Mouse (Mus musculus): ENCODE results near the gene Pigb. TPM values are rescaled to one million over a fixed set of nuclear protein-coding genes. Genes with fewer than 3 reads are reported as not detected.

Gene Pigb
- polyA plus RNA-seq, 1 experiment from 2014 or later, result 14.7 TPM

DNA sequence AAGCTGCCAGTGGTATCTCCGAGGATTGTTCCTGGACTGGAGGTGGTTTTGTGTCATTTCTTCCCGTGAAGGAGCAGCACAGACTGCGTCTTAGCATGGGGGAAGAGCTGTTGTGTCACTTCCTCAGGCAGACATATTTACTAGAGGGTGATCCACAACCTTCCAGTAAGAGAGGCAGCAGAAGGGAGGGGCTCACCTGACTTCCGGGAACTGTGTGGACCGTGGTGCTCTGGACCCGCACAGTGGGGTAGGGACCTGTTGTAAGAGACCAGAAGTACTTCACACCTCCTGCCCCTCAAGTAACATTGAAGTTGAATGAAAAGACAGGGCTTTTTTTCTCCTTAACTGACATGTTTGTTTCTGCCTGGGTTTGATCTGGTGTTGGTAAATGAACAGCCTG lies 35.1 kb downstream of the Pigb start:
- WGBS, result 80% methylated on average over 6 of the region's 6 CpGs
- no peaks in the 10 kb centered on the region for H3K9me3 ChIP-seq (ENCODE audit: control insufficient read depth, low read length)
- H3K4me3 ChIP-seq (ENCODE audit: low read length), result no peak overlapping the region
- no peaks in the 10 kb centered on the region for H3K27me3 ChIP-seq (ENCODE audit: control insufficient read depth, insufficient read depth, low read depth, low read length)
- H3K9ac ChIP-seq (ENCODE audit: low read length), result no peak overlapping the region
- no peak overlapping the region for H3K27ac ChIP-seq (ENCODE audit: low read length)
- peaks cover 9% of the 10 kb centered on the region; the same call in 1 of the 2 replicates for H3K36me3 ChIP-seq (ENCODE audit: control insufficient read depth, insufficient read depth, low read length)
- H3K4me2 ChIP-seq (ENCODE audit: low read depth, low read length), result no peak overlapping the region
- no peak for ATAC-seq (ENCODE audit: low read depth)
- H3K4me1 ChIP-seq (replicated peaks; ENCODE audit: control insufficient read depth, insufficient read depth, low read length), result no peaks in the 10 kb centered on the region

GRCm38 (mm10) chr9:73004076-73004475 lies 36.1 kb downstream of the Pigb start:
- Histone ChIP-seq H3K4me1 (replicated peaks; ENCODE audit: control insufficient read depth, insufficient read depth, low read length) (no peaks in the 10 kb centered on the region), H3K36me3 (ENCODE audit: control insufficient read depth, insufficient read depth, low read length) (peaks cover 9% of the 10 kb centered on the region; the same call in 1 of the 2 replicates), H3K4me3 (ENCODE audit: low read length) (no peak overlapping the region), H3K4me2 (ENCODE audit: low read depth, low read length) (no peak overlapping the region), H3K9me3 (ENCODE audit: control insufficient read depth, low read length) (no peaks in the 10 kb centered on the region), H3K27me3 (ENCODE audit: control insufficient read depth, insufficient read depth, low read depth, low read length) (no peaks in the 10 kb centered on the region), H3K27ac (ENCODE audit: low read length) (no peak overlapping the region), H3K9ac (ENCODE audit: low read length) (no peak overlapping the region)
- ATAC-seq (ENCODE audit: low read depth), result no peak
- 73% methylated on average over 8 of the region's 8 CpGs for WGBS

GRCm38 (mm10) chr9:73002177-73002576 lies 38.0 kb downstream of the Pigb start:
- no peaks in the 10 kb centered on the region for H3K27me3 ChIP-seq (ENCODE audit: control insufficient read depth, insufficient read depth, low read depth, low read length)
- H3K9ac ChIP-seq (ENCODE audit: low read length), result no peak overlapping the region
- 56% methylated on average over 3 of the region's 3 CpGs for WGBS

DNA sequence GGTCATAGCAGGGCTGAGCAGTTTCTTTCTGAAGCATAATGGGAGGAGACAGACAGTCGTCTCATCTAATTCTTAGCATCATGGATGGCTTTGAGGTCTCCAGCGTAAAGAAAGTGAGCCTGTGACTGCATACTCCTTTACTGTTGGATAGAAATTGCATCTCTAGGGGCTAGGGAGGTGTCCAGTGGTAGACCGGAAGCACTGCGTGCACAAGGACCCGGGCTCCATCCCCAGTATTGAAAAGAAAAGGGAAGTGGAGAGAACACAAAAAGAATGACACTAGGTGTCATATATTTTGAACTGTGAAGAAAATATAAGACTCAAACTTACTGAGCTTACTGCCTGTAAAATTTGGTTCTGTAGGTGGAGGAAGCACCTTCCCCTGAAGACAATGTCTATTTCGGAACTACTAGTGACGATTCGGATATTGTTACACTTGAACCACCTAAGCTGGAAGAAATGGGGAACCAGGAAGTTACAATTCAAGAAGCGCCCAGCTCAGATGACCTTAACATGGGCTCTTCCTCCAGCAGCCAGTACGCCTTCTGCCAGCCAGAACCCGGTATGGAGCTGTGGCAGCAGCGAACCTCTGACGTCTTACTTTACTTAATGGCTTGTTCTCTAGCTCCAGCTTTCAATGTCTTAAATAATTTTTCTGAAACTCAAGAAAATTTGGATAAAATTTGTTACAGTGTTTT lies 38.7 kb downstream of the Pigb start:
- no peak overlapping the region for H3K4me2 ChIP-seq (ENCODE audit: low read depth, low read length)
- no peaks in the 10 kb centered on the region for H3K27me3 ChIP-seq (ENCODE audit: control insufficient read depth, insufficient read depth, low read depth, low read length)
- no peak overlapping the region for H3K9ac ChIP-seq (ENCODE audit: low read length)
- H3K4me1 ChIP-seq (replicated peaks; ENCODE audit: control insufficient read depth, insufficient read depth, low read length), result no peaks in the 10 kb centered on the region
- no peak overlapping the region for H3K4me3 ChIP-seq (ENCODE audit: low read length)
- 86% methylated on average over 13 of the region's 13 CpGs for WGBS
- H3K9me3 ChIP-seq (ENCODE audit: control insufficient read depth, low read length), result no peaks in the 10 kb centered on the region
- no peak overlapping the region for H3K27ac ChIP-seq (ENCODE audit: low read length)
- ATAC-seq (ENCODE audit: low read depth), result no peak
- peaks cover 6% of the 10 kb centered on the region; the same call in 1 of the 2 replicates for H3K36me3 ChIP-seq (ENCODE audit: control insufficient read depth, insufficient read depth, low read length)

More at GRCm38 (mm10) chr9:73002177-73002576, 38.0 kb downstream of the Pigb start:
- ATAC-seq (ENCODE audit: low read depth), result no peak
- H3K9me3 ChIP-seq (ENCODE audit: control insufficient read depth, low read length), result no peaks in the 10 kb centered on the region
- no peak overlapping the region for H3K27ac ChIP-seq (ENCODE audit: low read length)
- H3K36me3 ChIP-seq (ENCODE audit: control insufficient read depth, insufficient read depth, low read length), result peaks cover 9% of the 10 kb centered on the region; the same call in 1 of the 2 replicates
- no peak overlapping the region for H3K4me2 ChIP-seq (ENCODE audit: low read depth, low read length)
- no peaks in the 10 kb centered on the region for H3K4me1 ChIP-seq (replicated peaks; ENCODE audit: control insufficient read depth, insufficient read depth, low read length)
- no peak overlapping the region for H3K4me3 ChIP-seq (ENCODE audit: low read length)

- no peak for ATAC-seq (ENCODE audit: low read depth)
- Histone ChIP-seq H3K4me1 (replicated peaks; ENCODE audit: control insufficient read depth, insufficient read depth, low read length) (no peaks in the 10 kb centered on the region), H3K27me3 (ENCODE audit: control insufficient read depth, insufficient read depth, low read depth, low read length) (no peaks in the 10 kb centered on the region), H3K9me3 (ENCODE audit: control insufficient read depth, low read length) (no peaks in the 10 kb centered on the region), H3K4me3 (ENCODE audit: low read length) (no peak overlapping the region), H3K4me2 (ENCODE audit: low read depth, low read length) (no peak overlapping the region), H3K27ac (ENCODE audit: low read length) (no peak overlapping the region), H3K9ac (ENCODE audit: low read length) (no peak overlapping the region), H3K36me3 (ENCODE audit: control insufficient read depth, insufficient read depth, low read length) (no peaks in the 10 kb centered on the region)
- 59% methylated on average over 2 of the region's 2 CpGs for WGBS
Measured at GRCm38 (mm10) chr9:73000487-73000886, 39.7 kb downstream of the Pigb start.

DNA sequence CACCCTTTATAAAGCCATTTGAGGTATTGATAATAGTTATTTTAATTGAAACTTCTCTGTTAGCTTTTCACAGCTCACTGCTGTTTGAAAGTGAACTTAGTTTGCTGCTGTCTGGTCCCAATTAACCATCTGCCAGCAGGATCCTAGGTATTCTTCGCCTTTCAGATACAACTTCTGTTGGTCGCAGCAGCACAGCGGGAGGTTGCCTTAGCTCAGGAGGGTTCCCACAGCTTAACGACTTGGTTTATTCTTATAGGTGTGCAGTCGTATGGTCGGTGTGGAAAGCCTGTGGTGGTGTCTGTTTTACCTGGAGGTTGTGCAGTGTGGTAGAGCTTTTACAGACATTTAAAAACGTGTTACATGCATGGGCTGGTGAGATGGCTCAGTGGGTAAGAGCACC lies 43.4 kb downstream of the Pigb start:
- Histone ChIP-seq H3K27ac (ENCODE audit: low read length) (no peak overlapping the region), H3K9ac (ENCODE audit: low read length) (no peak overlapping the region), H3K4me1 (replicated peaks; ENCODE audit: control insufficient read depth, insufficient read depth, low read length) (no peaks in the 10 kb centered on the region), H3K36me3 (ENCODE audit: control insufficient read depth, insufficient read depth, low read length) (no peaks in the 10 kb centered on the region), H3K4me3 (ENCODE audit: low read length) (no peak overlapping the region), H3K9me3 (ENCODE audit: control insufficient read depth, low read length) (no peaks in the 10 kb centered on the region), H3K27me3 (ENCODE audit: control insufficient read depth, insufficient read depth, low read depth, low read length) (no peaks in the 10 kb centered on the region), H3K4me2 (ENCODE audit: low read depth, low read length) (no peak overlapping the region)
- no peak for ATAC-seq (ENCODE audit: low read depth)
- 59% methylated on average over 7 of the region's 7 CpGs for WGBS

DNA sequence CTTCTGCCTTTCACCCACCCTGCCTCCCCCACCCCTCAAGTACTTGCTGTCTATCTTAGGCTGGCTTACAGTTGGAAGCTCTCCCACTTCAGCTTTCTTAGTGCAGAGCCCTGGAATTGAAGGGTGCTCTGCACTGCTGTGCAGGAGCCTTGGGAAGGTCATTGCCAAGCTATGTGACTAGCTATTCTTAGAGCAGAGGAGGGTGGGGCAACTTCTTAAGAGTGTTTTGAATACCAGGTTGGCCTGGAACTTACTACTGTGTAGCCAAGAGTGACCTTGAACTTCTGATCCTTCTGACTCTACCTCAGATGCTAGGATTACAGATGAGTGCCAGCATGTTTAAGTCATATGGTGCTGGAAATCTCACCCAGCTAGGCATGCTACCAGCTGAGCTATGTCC lies 44.0 kb downstream of the Pigb start:
- H3K4me1 ChIP-seq (replicated peaks; ENCODE audit: control insufficient read depth, insufficient read depth, low read length), result no peaks in the 10 kb centered on the region

DNA sequence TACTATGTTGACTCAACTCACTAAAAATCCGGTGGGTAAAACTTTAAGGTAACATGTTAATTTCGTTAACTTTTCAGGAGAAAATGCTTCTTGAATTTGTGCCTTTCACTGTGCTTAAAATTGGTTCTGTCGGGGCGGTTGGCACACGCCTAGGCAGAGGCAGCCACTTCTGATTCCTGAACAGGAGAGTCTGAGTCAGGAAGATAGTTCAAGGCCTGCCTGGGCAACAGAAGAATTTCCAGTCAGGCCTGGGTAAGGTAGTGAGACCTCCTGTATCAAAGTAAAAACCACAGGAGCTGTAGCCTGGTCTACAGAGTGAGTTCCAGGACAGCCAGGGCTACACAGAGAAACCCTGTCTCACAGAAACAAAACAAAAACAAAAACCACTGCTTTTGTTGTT lies 47.6 kb downstream of the Pigb start:
- Histone ChIP-seq H3K36me3 (ENCODE audit: control insufficient read depth, insufficient read depth, low read length) (no peaks in the 10 kb centered on the region), H3K4me2 (ENCODE audit: low read depth, low read length) (no peak overlapping the region), H3K27me3 (ENCODE audit: control insufficient read depth, insufficient read depth, low read depth, low read length) (no peaks in the 10 kb centered on the region), H3K9ac (ENCODE audit: low read length) (no peak overlapping the region), H3K9me3 (ENCODE audit: control insufficient read depth, low read length) (no peaks in the 10 kb centered on the region), H3K4me3 (ENCODE audit: low read length) (no peak overlapping the region), H3K27ac (ENCODE audit: low read length) (no peak overlapping the region), H3K4me1 (replicated peaks; ENCODE audit: control insufficient read depth, insufficient read depth, low read length) (no peaks in the 10 kb centered on the region)
- ATAC-seq (ENCODE audit: low read depth), result no peak
- WGBS, result 82% methylated on average over 5 of the region's 5 CpGs

More for the DNA sequence above, 44.0 kb downstream of the Pigb start:
- ATAC-seq (ENCODE audit: low read depth), result no peak
- no peak overlapping the region for H3K4me2 ChIP-seq (ENCODE audit: low read depth, low read length)
- H3K27me3 ChIP-seq (ENCODE audit: control insufficient read depth, insufficient read depth, low read depth, low read length), result no peaks in the 10 kb centered on the region
- no peaks in the 10 kb centered on the region for H3K9me3 ChIP-seq (ENCODE audit: control insufficient read depth, low read length)
- H3K27ac ChIP-seq (ENCODE audit: low read length), result no peak overlapping the region
- no peak overlapping the region for H3K4me3 ChIP-seq (ENCODE audit: low read length)
- H3K9ac ChIP-seq (ENCODE audit: low read length), result no peak overlapping the region
- H3K36me3 ChIP-seq (ENCODE audit: control insufficient read depth, insufficient read depth, low read length), result no peaks in the 10 kb centered on the region

- Histone ChIP-seq H3K4me2 (ENCODE audit: low read depth, low read length) (no peak overlapping the region), H3K27me3 (ENCODE audit: control insufficient read depth, insufficient read depth, low read depth, low read length) (no peaks in the 10 kb centered on the region), H3K27ac (ENCODE audit: low read length) (no peak overlapping the region), H3K9me3 (ENCODE audit: control insufficient read depth, low read length) (no peaks in the 10 kb centered on the region), H3K4me3 (ENCODE audit: low read length) (no peak overlapping the region), H3K36me3 (ENCODE audit: control insufficient read depth, insufficient read depth, low read length) (no peaks in the 10 kb centered on the region), H3K9ac (ENCODE audit: low read length) (no peak overlapping the region), H3K4me1 (replicated peaks; ENCODE audit: control insufficient read depth, insufficient read depth, low read length) (no peaks in the 10 kb centered on the region)
- no peak for ATAC-seq (ENCODE audit: low read depth)
- 81% methylated on average over 2 of the region's 2 CpGs for WGBS
Measured at GRCm38 (mm10) chr9:72991420-72991819, 48.8 kb downstream of the Pigb start.
